Mouse (Mus musculus) forelimb bud, embryonic 11.5 days (tissue): ENCODE results near the gene Nfic.

Experiments
- DNase-seq: peaks from one replicate; pipeline ENCODE4 v3.0.0-alpha.2; 2012; ENCODE audit warnings: low read depth, low spot score

The Nfic gene

GRCm38 (mm10) chr10:81385603-81386306 is 69.7 kb downstream of the Nfic start:
- no peak for DNase-seq

GRCm38 (mm10) chr10:81384605-81384982 is 70.8 kb downstream of the Nfic start:
- no peak for DNase-seq

- peak; percentile 97 for DNase-seq
Observed at GRCm38 (mm10) chr10:81383802-81384604, 71.4 kb downstream of the Nfic start, which contains the start of the genes Dohh and Gm48551. TSS of gene Dohh (plus strand) at chr10:81384428. TSS of gene Gm48551 (plus strand) at chr10:81384466.

GRCm38 (mm10) chr10:81382039-81382438 is 73.4 kb downstream of the Nfic start:
- DNase-seq = no peak

- no peak for DNase-seq
Observed at GRCm38 (mm10) chr10:81379809-81380378, 75.5 kb downstream of the Nfic start.

- DNase-seq = no peak
Observed at GRCm38 (mm10) chr10:81379183-81379553, 76.3 kb downstream of the Nfic start.

GRCm38 (mm10) chr10:81378553-81379182 is 76.8 kb downstream of the Nfic start:
- peak; percentile 100 for DNase-seq

- no peak for DNase-seq
Observed at GRCm38 (mm10) chr10:81377793-81378552, 77.5 kb downstream of the Nfic start, which contains the start of gene Fzr1. TSS of gene Fzr1 (minus strand) at chr10:81378516.

GRCm38 (mm10) chr10:81377362-81377664 is 78.1 kb downstream of the Nfic start:
- DNase-seq = no peak

- no peak for DNase-seq
Observed at GRCm38 (mm10) chr10:81376561-81377361, 78.7 kb downstream of the Nfic start.

GRCm38 (mm10) chr10:81375322-81375721 is 80.1 kb downstream of the Nfic start:
- no peak for DNase-seq

GRCm38 (mm10) chr10:81367207-81367495 is 88.3 kb downstream of the Nfic start:
- no peak for DNase-seq

- DNase-seq = no peak
Observed at GRCm38 (mm10) chr10:81366477-81367206, 88.8 kb downstream of the Nfic start.

- DNase-seq = no peak
Observed at GRCm38 (mm10) chr10:81365672-81366476, 89.6 kb downstream of the Nfic start, which contains the start of gene 4930404N11Rik. TSS of gene 4930404N11Rik (minus strand) at chr10:81365816.

GRCm38 (mm10) chr10:81365073-81365472 is 90.4 kb downstream of the Nfic start:
- no peak for DNase-seq

GRCm38 (mm10) chr10:81364666-81365065 is 90.8 kb downstream of the Nfic start:
- DNase-seq = no peak

- DNase-seq = no peak
Observed at GRCm38 (mm10) chr10:81363436-81364346, 91.7 kb downstream of the Nfic start.

GRCm38 (mm10) chr10:81362336-81362949 is 93.0 kb downstream of the Nfic start:
- DNase-seq = no peak
